Mouse (Mus musculus) heart, postnatal 0 days (tissue): ENCODE results near the gene Hrnr.

Experiments used
- CTCF ChIP-seq: IDR thresholded peaks from 2 replicates; pipeline ENCODE4 v1.5.1; 2016; ENCODE audit warnings: antibody characterized with exemption, control low read depth, low read depth
- EP300 ChIP-seq: IDR thresholded peaks from 2 replicates; pipeline ENCODE4 v1.6.1; 2016; ENCODE audit warnings: antibody characterized with exemption, low read depth

DNA sequence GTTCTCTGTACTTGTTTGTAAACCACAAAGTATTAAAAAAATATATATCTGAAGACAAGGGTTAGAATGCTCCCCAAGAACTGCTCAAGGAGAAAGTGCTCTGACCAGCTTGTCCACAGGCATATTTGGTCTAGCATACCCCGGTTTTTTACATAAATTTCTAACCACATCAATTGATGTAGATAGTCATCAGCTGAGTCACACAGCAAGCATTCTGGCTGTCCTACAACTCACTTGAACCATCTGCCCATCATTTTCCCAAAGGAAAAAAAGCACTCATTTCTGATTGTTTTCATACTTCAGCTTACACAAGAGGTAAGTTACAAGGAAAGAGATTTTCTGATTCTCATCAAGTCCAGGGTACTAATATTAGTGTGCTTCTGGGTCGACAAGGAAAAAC, 27.3 kb downstream of the Hrnr start:
- TF ChIP-seq EP300 (no peak), CTCF (no peak)
